Mouse (Mus musculus) megakaryocyte, embryonic 14.5 days (primary cell): ENCODE results near the gene Cep128. TPM values are rescaled to one million over a fixed set of nuclear protein-coding genes. Genes with fewer than 3 reads are reported as not detected.

Experiments used
- H3K27me3 ChIP-seq: replicated peaks from 2 replicates; pipeline ENCODE3; 2012; ENCODE audit warnings: inconsistent platforms
- H3K36me3 ChIP-seq: replicated peaks from 2 replicates; pipeline ENCODE3; 2012; ENCODE audit warnings: low read length, inconsistent platforms, mixed read lengths
- H3K4me1 ChIP-seq: 2 replicates; pipeline ENCODE4 v1.6.1; 2012; ENCODE audit warnings: inconsistent platforms
- H3K4me3 ChIP-seq: replicated peaks from 2 replicates; pipeline ENCODE3; 2012; ENCODE audit warnings: moderate library complexity, mild to moderate bottlenecking, inconsistent platforms
- H3K9me3 ChIP-seq: 2 replicates; pipeline ENCODE4 v1.6.1; 2012; ENCODE audit warnings: inconsistent platforms
- FLI1 ChIP-seq: IDR thresholded peaks from 2 replicates; pipeline ENCODE4 v1.6.1; 2012; ENCODE audit warnings: low read length, inconsistent platforms, mixed read lengths
- GATA1 ChIP-seq: IDR thresholded peaks from 3 replicates; pipeline ENCODE4 v1.6.1; 2012; ENCODE audit warnings: mixed read lengths, low read length, inconsistent platforms, borderline replicate concordance
- polyA plus RNA-seq: library from polyadenylated mRNA; stranded (reverse); fragments of >175 nt; gene quantifications from 2 replicates; pipeline ENCODE4 v1.2.3, GENCODE M21; 2012; ENCODE audit warnings: low replicate concordance; ENCODE audit not compliant: insufficient read depth

Gene Cep128
- polyA plus RNA-seq, 1 experiment, result 0.85 TPM

DNA sequence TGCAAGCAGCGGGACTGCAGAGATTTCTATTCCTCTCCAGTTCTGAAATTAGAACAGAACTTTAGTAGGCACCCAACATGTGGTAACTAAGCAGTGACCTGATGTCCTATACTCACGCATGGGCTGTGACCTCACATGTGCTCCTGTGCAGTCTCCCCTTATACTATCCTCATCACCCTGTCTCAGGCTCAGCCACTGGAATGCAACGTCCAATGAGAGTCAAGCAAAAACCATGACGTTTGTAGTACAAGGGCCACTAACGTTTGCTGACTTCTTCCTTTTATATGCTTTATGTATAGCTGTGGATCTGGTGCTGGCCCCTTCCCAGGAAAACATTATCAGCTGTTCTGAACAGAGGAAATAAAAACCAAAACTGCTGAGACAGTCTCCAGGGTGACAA lies 198.6 kb downstream of the Cep128 start:
- H3K4me1 ChIP-seq, result no peaks in the 10 kb centered on the region
- H3K27me3 ChIP-seq, result no peaks in the 10 kb centered on the region
- TF ChIP-seq FLI1 (no peak), GATA1 (no peak)
- H3K36me3 ChIP-seq, result peaks cover 2% of the 10 kb centered on the region
- H3K9me3 ChIP-seq, result no peaks in the 10 kb centered on the region
- H3K4me3 ChIP-seq, result no peak overlapping the region

GRCm38 (mm10) chr12:91184616-91185015 lies 199.6 kb downstream of the Cep128 start:
- TF ChIP-seq FLI1 (no peak), GATA1 (no peak)
- peaks cover 2% of the 10 kb centered on the region for H3K36me3 ChIP-seq
- no peaks in the 10 kb centered on the region for H3K27me3 ChIP-seq
- no peak overlapping the region for H3K4me3 ChIP-seq
- H3K9me3 ChIP-seq, result no peaks in the 10 kb centered on the region
- H3K4me1 ChIP-seq, result no peaks in the 10 kb centered on the region

DNA sequence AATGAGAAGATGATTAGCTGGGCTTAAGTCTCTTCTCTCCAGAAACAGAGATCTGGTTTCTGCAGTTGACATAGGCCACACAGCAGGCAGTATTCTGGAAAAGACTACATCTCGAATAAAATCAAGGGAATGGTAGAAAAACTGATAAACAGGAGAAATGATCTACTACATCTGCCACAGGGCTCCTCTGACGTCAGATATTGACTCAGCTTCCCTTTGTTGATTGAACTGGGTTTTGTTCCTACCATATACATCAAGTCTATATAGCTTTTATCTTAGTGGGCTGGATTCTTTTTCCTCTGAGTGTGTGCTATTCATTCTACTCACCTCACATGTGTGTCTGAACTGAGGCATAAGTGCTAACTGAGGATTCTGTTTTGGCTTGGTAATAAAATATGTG lies 200.3 kb downstream of the Cep128 start:
- no peak overlapping the region for H3K4me3 ChIP-seq
- no peaks in the 10 kb centered on the region for H3K27me3 ChIP-seq
- H3K9me3 ChIP-seq, result no peaks in the 10 kb centered on the region
- H3K4me1 ChIP-seq, result no peaks in the 10 kb centered on the region
- peaks cover 2% of the 10 kb centered on the region for H3K36me3 ChIP-seq
- TF ChIP-seq GATA1 (no peak), FLI1 (no peak)

DNA sequence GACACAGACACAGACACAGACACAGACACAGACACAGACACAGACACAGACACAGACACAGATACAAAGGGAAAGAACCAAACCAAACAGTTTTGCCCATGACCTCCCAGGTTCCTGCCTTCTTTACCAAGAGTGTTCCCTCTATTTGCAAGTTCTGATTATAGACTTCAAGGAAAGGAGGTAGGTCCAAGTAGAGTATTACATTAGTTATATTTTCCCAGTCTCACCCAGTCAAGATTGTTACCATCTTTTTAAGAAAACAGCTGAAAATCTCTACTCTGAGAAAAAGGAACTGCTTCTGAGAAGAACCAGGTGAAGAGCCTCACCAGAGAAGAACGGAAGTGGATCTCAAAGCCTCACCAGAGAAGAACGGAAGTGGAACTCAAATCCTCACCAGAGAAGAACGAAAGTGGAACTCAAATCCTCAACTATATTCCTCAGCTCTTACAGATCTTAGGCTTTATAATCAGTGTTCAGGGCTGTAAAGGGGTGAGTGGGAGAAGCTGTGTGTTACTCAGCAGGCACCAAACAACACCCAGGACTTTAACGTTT lies 200.8 kb downstream of the Cep128 start:
- H3K9me3 ChIP-seq, result no peaks in the 10 kb centered on the region
- H3K4me3 ChIP-seq, result no peak overlapping the region
- TF ChIP-seq GATA1 (no peak), FLI1 (no peak)
- peaks cover 2% of the 10 kb centered on the region for H3K36me3 ChIP-seq
- H3K27me3 ChIP-seq, result no peaks in the 10 kb centered on the region
- H3K4me1 ChIP-seq, result no peaks in the 10 kb centered on the region

DNA sequence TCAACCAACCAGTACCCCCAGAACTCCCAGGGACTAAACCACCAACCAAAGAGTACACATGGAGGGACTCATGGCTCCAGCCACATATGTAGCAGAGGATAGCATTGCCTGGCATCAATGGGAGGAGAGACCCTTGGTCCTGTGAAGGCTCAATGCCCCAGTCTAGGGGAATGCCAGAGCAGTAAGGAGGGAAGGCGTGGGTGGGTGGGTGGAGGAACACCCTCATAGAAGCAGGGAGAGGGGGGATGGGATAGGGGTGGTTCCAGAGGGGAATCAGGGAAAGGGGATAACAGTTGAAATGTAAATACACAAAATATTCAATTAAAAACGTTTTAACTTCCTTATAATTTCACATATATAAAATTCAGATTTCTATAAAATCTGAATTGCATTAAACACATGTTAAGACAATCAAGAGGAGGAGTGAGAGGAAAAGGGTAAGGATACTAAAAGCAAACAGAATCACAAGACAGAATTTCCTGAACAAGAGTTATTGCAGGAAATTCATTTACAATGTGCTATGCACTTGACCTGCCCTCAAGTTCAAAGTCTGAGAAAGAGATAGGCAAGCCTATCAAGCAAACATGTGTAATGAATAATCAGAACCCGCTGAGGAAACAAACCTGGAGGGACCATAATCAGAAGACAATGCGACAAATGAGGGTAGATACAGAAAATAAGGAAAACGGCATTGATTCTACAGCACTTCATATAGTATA lies 207.2 kb downstream of the Cep128 start:
- no peaks in the 10 kb centered on the region for H3K27me3 ChIP-seq
- H3K4me3 ChIP-seq, result no peak overlapping the region
- no peaks in the 10 kb centered on the region for H3K4me1 ChIP-seq
- H3K9me3 ChIP-seq, result 0 out of 2 replicates have a peak, but pooled peaks cover 9% of the 10 kb centered on the region
- no peaks in the 10 kb centered on the region for H3K36me3 ChIP-seq
- TF ChIP-seq FLI1, result no peak
- TF ChIP-seq GATA1, result no peak

- TF ChIP-seq GATA1, result no peak
- no peak for TF ChIP-seq FLI1
- 0 out of 2 replicates have a peak, but pooled peaks cover 9% of the 10 kb centered on the region for H3K9me3 ChIP-seq
- no peaks in the 10 kb centered on the region for H3K36me3 ChIP-seq
- H3K4me1 ChIP-seq, result no peaks in the 10 kb centered on the region
- no peak overlapping the region for H3K4me3 ChIP-seq
- H3K27me3 ChIP-seq, result no peaks in the 10 kb centered on the region
Measured at GRCm38 (mm10) chr12:91171613-91172012, 212.6 kb downstream of the Cep128 start.

- Histone ChIP-seq H3K36me3 (peaks cover 2% of the 10 kb centered on the region), H3K4me3 (no peak overlapping the region), H3K9me3 (peaks cover 8% of the 10 kb centered on the region), H3K27me3 (no peaks in the 10 kb centered on the region), H3K4me1 (no peaks in the 10 kb centered on the region)
- TF ChIP-seq GATA1 (no peak), FLI1 (no peak)
Measured at GRCm38 (mm10) chr12:91161015-91161730, 223.0 kb downstream of the Cep128 start.

DNA sequence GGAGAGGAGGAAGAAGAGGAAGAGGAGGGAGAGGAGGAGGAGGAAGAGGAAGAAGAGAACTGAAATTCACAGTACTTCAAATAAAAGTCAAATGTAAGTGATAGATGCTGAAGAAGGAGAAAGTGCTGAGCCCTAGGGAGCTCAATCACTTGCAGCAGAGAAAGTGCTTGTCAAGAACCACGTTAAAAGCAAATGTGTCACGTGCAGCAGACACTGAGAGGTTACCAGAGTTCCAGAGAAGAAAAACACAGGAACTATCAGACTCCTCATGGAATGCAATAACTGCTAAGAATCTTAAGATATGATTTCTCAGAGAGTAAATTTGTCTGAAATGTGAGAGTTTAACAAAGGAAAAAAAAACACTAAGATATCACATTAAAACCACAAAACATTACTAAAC lies 225.7 kb downstream of the Cep128 start:
- Histone ChIP-seq H3K4me1 (no peaks in the 10 kb centered on the region), H3K27me3 (no peaks in the 10 kb centered on the region), H3K4me3 (no peak overlapping the region), H3K9me3 (peaks cover 5% of the 10 kb centered on the region), H3K36me3 (peaks cover 2% of the 10 kb centered on the region)
- TF ChIP-seq GATA1, result no peak
- TF ChIP-seq FLI1, result no peak

DNA sequence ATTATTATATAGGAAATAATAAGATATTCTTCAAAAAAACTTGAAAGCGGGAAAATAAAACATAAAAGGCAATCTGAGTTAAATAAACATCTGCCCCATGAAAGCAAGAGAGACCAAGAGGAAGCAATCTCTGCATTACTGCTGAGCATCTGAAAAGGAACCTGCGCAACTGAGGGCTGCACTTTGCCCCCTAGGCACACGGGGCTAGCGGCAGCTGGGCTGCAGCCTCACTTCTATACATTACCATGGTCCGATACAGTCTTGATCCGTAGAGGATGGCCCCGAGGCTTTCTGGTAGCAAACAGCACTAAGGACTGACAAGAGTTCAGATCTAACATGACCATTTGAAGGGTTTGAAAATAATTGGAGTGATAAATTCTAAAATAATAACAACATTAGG lies 230.2 kb downstream of the Cep128 start:
- Histone ChIP-seq H3K4me1 (no peaks in the 10 kb centered on the region), H3K27me3 (no peaks in the 10 kb centered on the region), H3K36me3 (peaks cover 2% of the 10 kb centered on the region), H3K9me3 (no peaks in the 10 kb centered on the region), H3K4me3 (no peak overlapping the region)
- no peak for TF ChIP-seq GATA1
- TF ChIP-seq FLI1, result no peak

DNA sequence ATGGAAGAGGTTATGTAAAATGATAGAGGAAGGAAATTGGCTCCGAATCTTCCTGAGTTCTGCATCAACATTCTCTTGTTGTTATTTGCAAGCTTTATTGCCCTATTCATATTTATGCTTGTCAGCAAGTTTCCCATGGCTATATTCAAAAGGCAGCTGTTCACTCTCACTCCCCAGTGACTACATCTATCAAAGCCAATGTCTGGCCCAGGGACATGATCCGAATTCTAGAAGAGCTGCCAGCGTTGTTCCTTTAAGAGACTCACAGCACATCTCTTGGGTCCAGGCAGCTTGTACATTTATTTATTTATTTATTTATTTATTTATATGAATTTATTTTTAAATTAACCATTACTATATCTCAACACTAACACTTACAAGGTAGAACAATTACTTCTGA lies 235.1 kb downstream of the Cep128 start:
- H3K36me3 ChIP-seq, result no peaks in the 10 kb centered on the region
- TF ChIP-seq FLI1, result no peak
- TF ChIP-seq GATA1, result no peak
- peaks cover 7% of the 10 kb centered on the region for H3K9me3 ChIP-seq
- H3K27me3 ChIP-seq, result no peaks in the 10 kb centered on the region
- H3K4me1 ChIP-seq, result peaks cover 4% of the 10 kb centered on the region; the same call in 1 of the 2 replicates
- H3K4me3 ChIP-seq, result no peak overlapping the region
